Mouse (Mus musculus) CH12.LX (cell line): ENCODE results near the gene Ikzf3.

Source experiments
- BHLHE40 ChIP-seq: IDR thresholded peaks from 2 replicates; pipeline ENCODE4 v1.6.1; 2011; ENCODE audit warnings: mild to moderate bottlenecking, low read depth, low read length, improper control_type of control experiment
- CTCF ChIP-seq, 2 experiments: IDR thresholded peaks in 1 of 2; conservative IDR thresholded peaks in 1 of 2; 2 replicates each; pipeline ENCODE4 v1.5.1; 2011 to 2012; ENCODE audit warnings: low read depth in 2 of 2, low read length in 2 of 2, improper control_type of control experiment in 1 of 2, inconsistent platforms in 1 of 2, mild to moderate bottlenecking in 1 of 2, moderate library complexity in 1 of 2
- E2F4 ChIP-seq: IDR thresholded peaks from 2 replicates; pipeline ENCODE4 v1.6.1; 2011; ENCODE audit warnings: low read depth, low read length, improper control_type of control experiment; ENCODE audit not compliant: insufficient replicate concordance
- EP300 ChIP-seq: IDR thresholded peaks from 2 replicates; pipeline ENCODE4 v1.6.1; 2011; ENCODE audit warnings: low read length, improper control_type of control experiment
- ETS1 ChIP-seq: conservative IDR thresholded peaks from 2 replicates; pipeline ENCODE4 v1.6.1; 2012; ENCODE audit warnings: low read depth, mild to moderate bottlenecking, inconsistent platforms, low read length, improper control_type of control experiment, moderate library complexity
- JUND ChIP-seq: conservative IDR thresholded peaks from 2 replicates; pipeline ENCODE4 v1.6.1; 2011; ENCODE audit warnings: low read depth, low read length, improper control_type of control experiment
- MAFK ChIP-seq: IDR thresholded peaks from 2 replicates; pipeline ENCODE4 v1.6.1; 2011; ENCODE audit warnings: low read length, improper control_type of control experiment; ENCODE audit not compliant: insufficient replicate concordance
- MAX ChIP-seq: IDR thresholded peaks from 2 replicates; pipeline ENCODE4 v1.6.1; 2011; ENCODE audit warnings: low read length, improper control_type of control experiment
- POLR2A ChIP-seq: IDR thresholded peaks from 2 replicates; pipeline ENCODE4 v1.6.1; 2011; ENCODE audit warnings: low read depth, mild to moderate bottlenecking, improper control_type of control experiment, low read length
- POLR2AphosphoS2 ChIP-seq: IDR thresholded peaks from 2 replicates; pipeline ENCODE4 v1.6.1; 2011; ENCODE audit warnings: low read depth, low read length, improper control_type of control experiment
- RAD21 ChIP-seq: IDR thresholded peaks from 2 replicates; pipeline ENCODE4 v1.6.1; 2011; ENCODE audit warnings: low read depth, mild to moderate bottlenecking, low read length, improper control_type of control experiment, moderate library complexity
- SMC3 ChIP-seq: IDR thresholded peaks from 2 replicates; pipeline ENCODE4 v1.6.1; 2011; ENCODE audit warnings: low read depth, low read length, improper control_type of control experiment
- USF2 ChIP-seq: conservative IDR thresholded peaks from 2 replicates; pipeline ENCODE4 v1.6.1; 2011; ENCODE audit warnings: low read depth, low read length, improper control_type of control experiment

GRCm38 (mm10) chr11:98474967-98475366 is 70.9 kb downstream of the Ikzf3 start:
- TF ChIP-seq BHLHE40, result peak; percentile 64
- TF ChIP-seq POLR2A, result peak; percentile 81
- no peak for TF ChIP-seq JUND
- TF ChIP-seq POLR2AphosphoS2, result peak; percentile 71
- TF ChIP-seq USF2, result no peak
- no peak for TF ChIP-seq EP300
- TF ChIP-seq CTCF (conservative IDR thresholded peaks at IDR 0.05 in 1 of 2, IDR thresholded peaks at IDR 0.05 in 1 of 2; ENCODE audit: low read depth in 2 of 2, low read length in 2 of 2), result no peak
- peak; percentile 8; the same call in 1 of the 2 replicates for TF ChIP-seq MAFK
- peak; percentile 23 for TF ChIP-seq SMC3
- TF ChIP-seq MAX, result peak; percentile 97
- no peak; the same call in 1 of the 2 replicates for TF ChIP-seq RAD21
- TF ChIP-seq E2F4, result no peak
- TF ChIP-seq ETS1, result 0 out of 2 replicates have a peak, but pooled peaks have one; percentile 19
